Mouse (Mus musculus) lung, postnatal 0 days (tissue): ENCODE measurements at regions not wholly inside any gene's neighbourhood (a gene's known extent, or its start where the extent isn't known, plus 50 kb on each side); places are given as distances from the start of the nearest gene placed in this dataset.
A peak's percentile ranks its signal among the peaks of the same experiment; 100 is the strongest.

Experiments
- ATAC-seq: fragments of 200-750 bp; cut with Nextera tagmentation; 2 replicates; pipeline ENCODE4 v1.8.0; 2017; ENCODE audit warnings: moderate library complexity
- DNase-seq: peaks from one replicate; pipeline ENCODE4 v3.0.0-alpha.2; 2016; ENCODE audit warnings: low spot score
- H3K27ac ChIP-seq: fragments of 300-500 bp; sonication (generic); 2 replicates; pipeline ENCODE4 v1.5.1; 2014; ENCODE audit warnings: antibody characterized with exemption, mild to moderate bottlenecking, low read length, mixed read lengths
- H3K27me3 ChIP-seq: fragments of 300-500 bp; sonication (generic); replicated peaks from 2 replicates; pipeline ENCODE4 v1.6.1; 2014; ENCODE audit warnings: low read length, mixed read lengths; ENCODE audit not compliant: insufficient read depth
- H3K36me3 ChIP-seq: fragments of 300-500 bp; sonication (generic); 2 replicates; pipeline ENCODE4 v1.6.1; 2014; ENCODE audit warnings: low read length, mixed read lengths; ENCODE audit not compliant: insufficient read depth
- H3K4me1 ChIP-seq: fragments of 300-500 bp; sonication (generic); 2 replicates; pipeline ENCODE4 v1.6.1; 2014; ENCODE audit warnings: antibody characterized with exemption, low read depth, low read length, mixed read lengths; ENCODE audit not compliant: insufficient read depth
- H3K4me2 ChIP-seq: fragments of 300-500 bp; sonication (generic); replicated peaks from 2 replicates; pipeline ENCODE4 v1.6.1; 2014; ENCODE audit warnings: low read depth, mild to moderate bottlenecking, low read length, moderate library complexity, mixed read lengths
- H3K4me3 ChIP-seq: fragments of 300-500 bp; sonication (generic); 2 replicates; pipeline ENCODE4 v1.5.1; 2014; ENCODE audit warnings: low read depth, low read length
- H3K9ac ChIP-seq: fragments of 300-500 bp; sonication (generic); replicated peaks from 2 replicates; pipeline ENCODE4 v1.6.1; 2014; ENCODE audit warnings: low read depth, mild to moderate bottlenecking
- H3K9me3 ChIP-seq: fragments of 300-500 bp; sonication (generic); 2 replicates; pipeline ENCODE4 v1.6.1; 2016; ENCODE audit warnings: low read length, mixed read lengths
- CTCF ChIP-seq: IDR thresholded peaks from 2 replicates; pipeline ENCODE4 v1.5.1; 2016; ENCODE audit warnings: antibody characterized with exemption, mild to moderate bottlenecking
- EP300 ChIP-seq: IDR thresholded peaks from 2 replicates; pipeline ENCODE4 v1.6.1; 2016; ENCODE audit warnings: antibody characterized with exemption, mild to moderate bottlenecking, control low read depth
- WGBS: fragments of 180-500 bp; shearing (Covaris S2); extraction: QIAGEN DNeasy Blood & Tissue Kit; methylation state at CpG from one replicate; pipeline ENCODE4 v1.1.7; 2014; 5-methylcytosine and 5-hydroxymethylcytosine counted together

- H3K36me3 ChIP-seq, result no peaks in the 10 kb centered on the region
- no peak overlapping the region for H3K4me3 ChIP-seq
- H3K9me3 ChIP-seq, result no peaks in the 10 kb centered on the region
- no peaks in the 10 kb centered on the region for H3K4me1 ChIP-seq
- no peak overlapping the region for H3K9ac ChIP-seq
- ATAC-seq, result no peak
- H3K27ac ChIP-seq, result no peak overlapping the region
- TF ChIP-seq CTCF (no peak), EP300 (no peak)
- no peaks in the 10 kb centered on the region for H3K27me3 ChIP-seq
- WGBS, result 88% methylated on average over 2 of the region's 2 CpGs
- no peak for DNase-seq
- H3K4me2 ChIP-seq, result no peak overlapping the region
These were observed 608.4 kb upstream of the Fam92a start for GRCm38 (mm10) chr4:12780254-12780653.

DNA sequence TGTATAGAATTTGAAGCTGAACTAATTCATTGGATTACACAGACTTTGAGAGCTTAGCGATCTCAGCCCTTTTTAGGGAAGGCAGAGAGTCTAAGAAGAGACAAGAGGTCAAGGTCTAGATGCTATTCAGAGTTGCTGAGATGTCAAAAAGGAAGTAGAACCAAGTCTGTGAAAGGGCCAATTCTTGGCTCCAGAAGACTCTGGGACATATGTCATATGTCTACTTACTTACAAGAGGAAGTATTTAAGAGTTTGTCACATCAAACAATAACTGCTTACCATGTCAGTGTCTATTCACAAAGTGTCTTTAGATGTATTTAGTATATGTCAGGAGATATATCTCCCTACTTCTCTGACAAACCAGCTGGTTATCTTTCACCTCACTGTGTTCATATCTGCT, 607.4 kb upstream of the Fam92a start:
- no peak overlapping the region for H3K27ac ChIP-seq
- H3K27me3 ChIP-seq, result no peaks in the 10 kb centered on the region
- DNase-seq (no peak), ATAC-seq (no peak)
- H3K36me3 ChIP-seq, result no peaks in the 10 kb centered on the region
- no peak overlapping the region for H3K9ac ChIP-seq
- H3K4me1 ChIP-seq, result no peaks in the 10 kb centered on the region
- 66% methylated on average over 1 of the region's 1 CpGs for WGBS
- H3K4me3 ChIP-seq, result no peak overlapping the region
- TF ChIP-seq EP300 (no peak), CTCF (no peak)
- no peak overlapping the region for H3K4me2 ChIP-seq
- no peaks in the 10 kb centered on the region for H3K9me3 ChIP-seq

GRCm38 (mm10) chr4:12778163-12778562, 606.3 kb upstream of the Fam92a start:
- 65% methylated on average over 2 of the region's 2 CpGs for WGBS
- no peaks in the 10 kb centered on the region for H3K9me3 ChIP-seq
- ATAC-seq (no peak), DNase-seq (no peak)
- no peaks in the 10 kb centered on the region for H3K4me1 ChIP-seq
- no peaks in the 10 kb centered on the region for H3K36me3 ChIP-seq
- H3K4me2 ChIP-seq, result no peak overlapping the region
- TF ChIP-seq EP300 (no peak), CTCF (no peak)
- no peaks in the 10 kb centered on the region for H3K27me3 ChIP-seq
- no peak overlapping the region for H3K4me3 ChIP-seq
- no peak overlapping the region for H3K9ac ChIP-seq
- H3K27ac ChIP-seq, result no peak overlapping the region

- DNase-seq (no peak), ATAC-seq (no peak)
- Histone ChIP-seq H3K27me3 (no peaks in the 10 kb centered on the region), H3K4me1 (no peaks in the 10 kb centered on the region), H3K27ac (no peak overlapping the region), H3K36me3 (no peaks in the 10 kb centered on the region), H3K4me3 (no peak overlapping the region), H3K9me3 (no peaks in the 10 kb centered on the region), H3K4me2 (no peak overlapping the region), H3K9ac (no peak overlapping the region)
- TF ChIP-seq CTCF (no peak), EP300 (no peak)
- WGBS, result 78% methylated on average over 2 of the region's 2 CpGs
These were observed 604.4 kb upstream of the Fam92a start for GRCm38 (mm10) chr4:12776217-12776578.

GRCm38 (mm10) chr4:12775524-12776216, 603.9 kb upstream of the Fam92a start:
- ATAC-seq (no peak), DNase-seq (peak; percentile 22)
- Histone ChIP-seq H3K4me1 (no peaks in the 10 kb centered on the region), H3K9ac (no peak overlapping the region), H3K9me3 (no peaks in the 10 kb centered on the region), H3K36me3 (no peaks in the 10 kb centered on the region), H3K4me3 (no peak overlapping the region), H3K27me3 (no peaks in the 10 kb centered on the region), H3K27ac (no peak overlapping the region), H3K4me2 (no peak overlapping the region)
- WGBS, result 64% methylated on average over 3 of the region's 3 CpGs
- TF ChIP-seq CTCF, result peak; percentile 39
- no peak for TF ChIP-seq EP300

DNA sequence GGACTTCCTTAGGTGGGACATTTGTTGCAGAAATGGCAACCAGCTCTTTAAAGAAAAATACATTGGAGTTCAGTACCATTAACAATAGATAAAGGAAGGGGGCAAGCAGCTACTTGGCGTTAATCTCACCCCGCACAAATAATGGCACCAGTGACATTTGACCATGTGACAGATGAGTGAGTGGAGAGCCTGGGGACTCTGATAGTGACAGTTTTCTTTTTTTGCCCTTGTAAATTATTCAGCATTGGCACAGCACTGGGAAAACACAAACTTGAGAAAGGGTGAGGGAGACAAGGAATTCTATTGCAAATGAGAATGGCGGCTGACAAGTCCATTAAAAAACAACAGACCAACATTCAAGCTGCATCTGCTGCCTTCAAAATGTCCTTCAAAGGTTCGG, 603.3 kb upstream of the Fam92a start:
- Histone ChIP-seq H3K9ac (no peak overlapping the region), H3K36me3 (no peaks in the 10 kb centered on the region), H3K4me1 (no peaks in the 10 kb centered on the region), H3K27me3 (no peaks in the 10 kb centered on the region), H3K27ac (no peak overlapping the region), H3K4me3 (no peak overlapping the region), H3K4me2 (no peak overlapping the region), H3K9me3 (no peaks in the 10 kb centered on the region)
- no peak for TF ChIP-seq CTCF
- no peak for TF ChIP-seq EP300
- no peak for DNase-seq
- no peak for ATAC-seq
- WGBS, result 73% methylated on average over 4 of the region's 4 CpGs

GRCm38 (mm10) chr4:12774671-12775070, 602.9 kb upstream of the Fam92a start:
- Histone ChIP-seq H3K36me3 (no peaks in the 10 kb centered on the region), H3K4me3 (no peak overlapping the region), H3K9me3 (no peaks in the 10 kb centered on the region), H3K4me1 (no peaks in the 10 kb centered on the region), H3K27me3 (no peaks in the 10 kb centered on the region), H3K4me2 (no peak overlapping the region), H3K9ac (no peak overlapping the region), H3K27ac (no peak overlapping the region)
- TF ChIP-seq EP300 (no peak), CTCF (no peak)
- no peak for ATAC-seq
- 62% methylated on average over 5 of the region's 5 CpGs for WGBS
- DNase-seq, result no peak
